Mouse (Mus musculus): ENCODE results near the gene Dlst. TPM values are rescaled to one million over a fixed set of nuclear protein-coding genes. Genes with fewer than 3 reads are reported as not detected.
A peak's percentile ranks its signal among the peaks of the same experiment; 100 is the strongest.

Dlst gene
- polyA plus RNA-seq, 1 experiment = 57.4 TPM

DNA sequence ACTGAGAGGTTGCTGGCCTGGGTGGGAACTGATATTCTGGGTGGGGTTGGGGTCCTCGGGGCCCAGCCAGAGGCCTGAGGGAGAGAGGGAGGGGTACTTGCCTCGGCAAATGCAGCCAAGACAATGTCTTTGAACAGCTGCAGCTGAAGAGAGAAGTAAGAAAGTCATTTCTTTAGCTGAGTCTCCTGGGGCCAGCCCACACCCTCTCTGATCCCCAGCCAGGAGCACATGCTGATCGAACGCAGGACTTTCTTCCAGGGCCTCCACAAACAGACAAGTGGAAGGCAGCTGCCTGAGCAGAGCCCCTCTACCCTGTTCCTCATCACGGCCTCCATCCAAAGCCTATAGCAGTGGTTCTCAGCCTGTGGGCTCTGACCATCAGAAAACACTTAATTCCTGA lies 54.4 kb downstream of the Dlst start:
- no peak overlapping the region for H3K4me3 ChIP-seq (ENCODE audit: control insufficient read depth, low read depth, low read length)
- no peaks in the 10 kb centered on the region for H3K36me3 ChIP-seq (ENCODE audit: control insufficient read depth, insufficient read depth, low read length)
- no peak overlapping the region for H3K27ac ChIP-seq (ENCODE audit: control insufficient read depth, insufficient read depth, low read depth, low read length)
- no peaks in the 10 kb centered on the region for H3K27me3 ChIP-seq (ENCODE audit: control insufficient read depth, insufficient read depth, low read length)
- peaks cover 15% of the 10 kb centered on the region for H3K4me1 ChIP-seq (ENCODE audit: control insufficient read depth, insufficient read depth, low read length)
- TF ChIP-seq CTCF (IDR thresholded peaks at IDR 0.05; ENCODE audit: control insufficient read depth, insufficient read depth, insufficient replicate concordance, low read depth, low read length) (no peak), POLR2A (IDR thresholded peaks at IDR 0.05; ENCODE audit: control insufficient read depth, low read depth, low read length) (no peak)

DNA sequence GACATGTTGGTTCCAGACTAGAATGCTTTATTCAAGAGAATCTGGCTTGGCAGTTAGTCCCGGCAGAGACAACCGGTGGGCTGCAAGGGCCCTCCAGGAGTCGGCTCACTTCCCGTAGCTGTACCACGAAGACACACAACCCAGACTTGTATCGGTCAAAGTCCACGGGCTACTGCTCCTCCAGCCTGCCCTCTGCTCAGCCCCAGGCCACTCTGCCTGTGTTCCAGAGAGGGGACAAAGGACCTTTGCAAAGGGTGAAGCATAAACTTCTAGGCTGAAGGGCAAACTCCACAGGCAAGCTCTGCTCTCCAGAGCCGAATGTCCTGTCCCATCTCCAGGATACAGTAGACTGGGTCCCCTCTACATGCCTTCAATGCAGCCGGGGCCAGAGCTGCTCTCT lies 56.0 kb downstream of the Dlst start:
- TF ChIP-seq POLR2A (IDR thresholded peaks at IDR 0.05; ENCODE audit: control insufficient read depth, low read depth, low read length) (no peak), CTCF (IDR thresholded peaks at IDR 0.05; ENCODE audit: control insufficient read depth, insufficient read depth, insufficient replicate concordance, low read depth, low read length) (no peak)
- H3K36me3 ChIP-seq (ENCODE audit: control insufficient read depth, insufficient read depth, low read length) = no peaks in the 10 kb centered on the region

DNA sequence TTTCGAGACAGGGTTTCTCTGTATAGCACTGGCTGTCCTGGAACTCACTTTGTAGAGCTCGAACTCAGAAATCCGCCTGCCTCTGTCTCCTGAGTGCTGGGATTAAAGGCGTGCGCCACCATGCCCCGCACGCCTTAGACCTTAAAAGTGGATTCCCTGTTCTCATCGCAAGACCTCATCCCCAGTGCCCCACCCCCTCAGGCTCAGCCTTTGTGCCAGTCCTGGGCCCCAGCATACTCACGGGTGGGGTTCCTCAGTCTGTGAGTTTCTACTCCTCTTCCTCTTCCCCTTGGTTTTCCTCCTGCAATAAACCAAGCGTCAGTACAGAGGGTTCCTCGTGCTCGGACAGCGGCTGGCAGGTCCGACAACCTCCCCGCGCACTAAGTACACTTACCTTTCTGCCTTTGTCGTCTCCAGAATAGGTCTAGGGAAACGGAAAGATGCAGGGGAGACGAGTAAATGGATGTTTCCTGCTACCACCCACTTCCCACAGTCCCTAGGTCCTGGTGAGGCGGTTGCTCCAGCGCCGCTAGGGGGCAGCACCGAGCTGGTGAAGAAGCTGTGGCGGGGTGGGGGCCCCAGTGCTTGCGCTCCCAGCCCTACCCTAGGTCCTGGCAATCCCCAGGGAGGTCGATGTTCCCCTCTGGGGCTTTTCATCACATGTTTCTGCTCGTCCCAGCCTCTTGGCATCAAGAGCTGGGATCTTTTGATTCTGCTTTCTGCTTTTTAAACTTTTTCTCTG lies 58.7 kb downstream of the Dlst start:
- Histone ChIP-seq H3K36me3 (ENCODE audit: control insufficient read depth, insufficient read depth, low read length) (no peaks in the 10 kb centered on the region), H3K27me3 (ENCODE audit: control insufficient read depth, insufficient read depth, low read length) (no peaks in the 10 kb centered on the region), H3K27ac (ENCODE audit: control insufficient read depth, insufficient read depth, low read depth, low read length) (no peak overlapping the region), H3K4me1 (ENCODE audit: control insufficient read depth, insufficient read depth, low read length) (peaks cover 13% of the 10 kb centered on the region), H3K4me3 (ENCODE audit: control insufficient read depth, low read depth, low read length) (peak overlapping the region; percentile 43)
- TF ChIP-seq CTCF (IDR thresholded peaks at IDR 0.05; ENCODE audit: control insufficient read depth, insufficient read depth, insufficient replicate concordance, low read depth, low read length) (peak; percentile 93), POLR2A (IDR thresholded peaks at IDR 0.05; ENCODE audit: control insufficient read depth, low read depth, low read length) (no peak)

More for the DNA sequence above, 56.0 kb downstream of the Dlst start:
- Histone ChIP-seq H3K27ac (ENCODE audit: control insufficient read depth, insufficient read depth, low read depth, low read length) (no peak overlapping the region), H3K27me3 (ENCODE audit: control insufficient read depth, insufficient read depth, low read length) (no peaks in the 10 kb centered on the region), H3K4me3 (ENCODE audit: control insufficient read depth, low read depth, low read length) (no peak overlapping the region), H3K4me1 (ENCODE audit: control insufficient read depth, insufficient read depth, low read length) (peaks cover 15% of the 10 kb centered on the region)

DNA sequence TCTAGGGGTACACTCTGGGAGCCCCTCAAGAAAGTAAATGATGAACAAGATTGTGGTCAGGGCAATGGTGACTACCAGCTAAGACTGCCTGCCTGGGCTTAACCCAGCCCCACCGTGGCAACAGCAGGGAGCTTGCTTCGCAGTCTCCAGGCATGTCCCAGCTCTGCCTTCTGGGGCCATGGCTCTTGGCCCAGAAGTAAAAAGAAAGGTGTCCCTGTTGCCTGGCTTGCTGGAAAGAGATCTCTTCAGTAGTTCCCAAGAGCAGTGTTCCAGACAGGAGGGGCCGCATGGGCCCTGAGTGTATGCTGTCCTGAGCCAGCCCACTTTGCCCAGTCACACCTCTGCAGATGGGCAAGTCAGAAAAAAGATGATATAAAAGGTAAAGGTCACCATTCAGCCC lies 59.2 kb downstream of the Dlst start:
- H3K4me1 ChIP-seq (ENCODE audit: control insufficient read depth, insufficient read depth, low read length) = peaks cover 13% of the 10 kb centered on the region
- no peaks in the 10 kb centered on the region for H3K27me3 ChIP-seq (ENCODE audit: control insufficient read depth, insufficient read depth, low read length)
- H3K4me3 ChIP-seq (ENCODE audit: control insufficient read depth, low read depth, low read length) = no peak overlapping the region
- no peak overlapping the region for H3K27ac ChIP-seq (ENCODE audit: control insufficient read depth, insufficient read depth, low read depth, low read length)
- TF ChIP-seq CTCF (IDR thresholded peaks at IDR 0.05; ENCODE audit: control insufficient read depth, insufficient read depth, insufficient replicate concordance, low read depth, low read length) (no peak), POLR2A (IDR thresholded peaks at IDR 0.05; ENCODE audit: control insufficient read depth, low read depth, low read length) (no peak)
- no peaks in the 10 kb centered on the region for H3K36me3 ChIP-seq (ENCODE audit: control insufficient read depth, insufficient read depth, low read length)

DNA sequence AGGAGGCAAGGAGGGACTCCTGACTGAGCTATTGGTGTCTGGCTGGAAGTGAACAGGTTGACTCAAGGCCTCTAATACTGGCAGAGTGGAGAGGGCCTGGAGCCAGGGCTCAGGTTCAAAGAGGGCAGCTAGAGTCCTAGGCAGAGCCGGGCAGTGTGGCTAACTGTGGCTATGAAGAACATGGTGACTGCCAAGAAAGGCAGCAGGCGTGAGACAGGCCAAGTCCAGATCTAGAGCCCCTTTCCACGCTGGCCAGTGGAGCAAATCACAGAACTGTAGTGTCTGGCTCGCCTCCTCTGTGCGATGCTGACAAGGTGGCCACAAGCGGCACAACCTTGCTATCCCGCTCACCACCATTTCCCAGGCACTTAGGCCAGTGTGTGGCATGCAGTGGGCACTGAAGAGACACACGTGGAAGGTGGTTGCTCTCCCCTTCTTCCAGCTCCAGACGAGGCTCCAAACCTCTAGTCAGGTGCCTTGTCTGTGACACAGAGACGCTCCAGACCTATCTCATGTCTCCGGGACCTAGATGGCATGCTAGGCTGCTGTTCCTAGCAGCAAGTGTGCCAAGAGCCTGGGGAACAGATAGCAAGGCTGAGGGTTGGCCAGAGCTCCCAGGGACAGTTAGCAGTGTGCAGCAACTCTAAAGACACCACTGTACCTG lies 59.8 kb downstream of the Dlst start:
- Histone ChIP-seq H3K27ac (ENCODE audit: control insufficient read depth, insufficient read depth, low read depth, low read length) (no peak overlapping the region), H3K36me3 (ENCODE audit: control insufficient read depth, insufficient read depth, low read length) (no peaks in the 10 kb centered on the region), H3K4me3 (ENCODE audit: control insufficient read depth, low read depth, low read length) (no peak overlapping the region), H3K27me3 (ENCODE audit: control insufficient read depth, insufficient read depth, low read length) (no peaks in the 10 kb centered on the region), H3K4me1 (ENCODE audit: control insufficient read depth, insufficient read depth, low read length) (peaks cover 13% of the 10 kb centered on the region)
- TF ChIP-seq CTCF (IDR thresholded peaks at IDR 0.05; ENCODE audit: control insufficient read depth, insufficient read depth, insufficient replicate concordance, low read depth, low read length) (no peak), POLR2A (IDR thresholded peaks at IDR 0.05; ENCODE audit: control insufficient read depth, low read depth, low read length) (no peak)

DNA sequence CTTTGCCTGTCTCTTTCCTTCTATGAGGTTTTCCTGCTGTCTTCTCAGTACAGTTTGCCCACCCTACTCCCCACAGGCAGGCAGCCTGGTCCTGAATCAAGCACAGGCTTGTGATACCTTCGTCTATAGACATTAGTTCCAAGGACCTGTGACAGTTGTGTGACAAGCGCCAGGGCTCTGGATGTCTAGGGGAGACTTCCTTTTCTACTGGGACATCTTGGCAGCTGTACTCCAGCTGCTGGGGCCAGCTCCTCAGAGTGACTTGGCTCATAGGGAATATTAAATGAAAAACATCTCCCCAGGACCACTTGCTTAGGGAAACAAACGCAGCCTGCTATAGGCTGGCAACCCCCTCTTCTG lies 60.3 kb downstream of the Dlst start:
- H3K36me3 ChIP-seq (ENCODE audit: control insufficient read depth, insufficient read depth, low read length) = no peaks in the 10 kb centered on the region
- H3K4me1 ChIP-seq (ENCODE audit: control insufficient read depth, insufficient read depth, low read length) = peaks cover 13% of the 10 kb centered on the region
- TF ChIP-seq CTCF (IDR thresholded peaks at IDR 0.05; ENCODE audit: control insufficient read depth, insufficient read depth, insufficient replicate concordance, low read depth, low read length) = no peak
- no peak for TF ChIP-seq POLR2A (IDR thresholded peaks at IDR 0.05; ENCODE audit: control insufficient read depth, low read depth, low read length)
- H3K27ac ChIP-seq (ENCODE audit: control insufficient read depth, insufficient read depth, low read depth, low read length) = no peak overlapping the region
- no peaks in the 10 kb centered on the region for H3K27me3 ChIP-seq (ENCODE audit: control insufficient read depth, insufficient read depth, low read length)
- no peak overlapping the region for H3K4me3 ChIP-seq (ENCODE audit: control insufficient read depth, low read depth, low read length)

DNA sequence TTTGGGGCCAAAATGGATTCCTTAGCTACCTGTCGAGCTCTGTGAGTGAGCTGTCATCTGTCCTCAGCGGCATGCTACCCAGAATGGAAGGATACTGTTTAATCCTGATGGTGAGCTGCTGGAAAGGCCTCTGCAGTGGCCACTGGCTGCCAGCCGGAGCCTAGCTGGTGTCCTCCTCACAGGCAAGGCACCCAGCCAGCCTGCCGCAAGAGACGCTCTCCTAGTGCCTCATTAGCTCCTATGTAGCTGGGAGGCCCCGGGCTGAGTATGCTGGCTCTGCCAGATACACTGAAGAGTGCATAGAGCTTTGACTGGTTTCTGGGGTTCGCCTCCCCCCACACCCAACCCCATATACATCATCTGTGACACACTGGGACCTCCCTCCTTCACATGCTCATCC lies 63.4 kb downstream of the Dlst start:
- no peak for TF ChIP-seq CTCF (IDR thresholded peaks at IDR 0.05; ENCODE audit: control insufficient read depth, insufficient read depth, insufficient replicate concordance, low read depth, low read length)
- TF ChIP-seq POLR2A (IDR thresholded peaks at IDR 0.05; ENCODE audit: control insufficient read depth, low read depth, low read length) = no peak
- H3K36me3 ChIP-seq (ENCODE audit: control insufficient read depth, insufficient read depth, low read length) = no peaks in the 10 kb centered on the region
- peaks cover 22% of the 10 kb centered on the region for H3K4me1 ChIP-seq (ENCODE audit: control insufficient read depth, insufficient read depth, low read length)
- no peak overlapping the region for H3K27ac ChIP-seq (ENCODE audit: control insufficient read depth, insufficient read depth, low read depth, low read length)
- no peak overlapping the region for H3K4me3 ChIP-seq (ENCODE audit: control insufficient read depth, low read depth, low read length)
- H3K27me3 ChIP-seq (ENCODE audit: control insufficient read depth, insufficient read depth, low read length) = no peaks in the 10 kb centered on the region
